Mouse (Mus musculus): ENCODE data around the gene Mtmr1.

The Mtmr1 gene

DNA sequence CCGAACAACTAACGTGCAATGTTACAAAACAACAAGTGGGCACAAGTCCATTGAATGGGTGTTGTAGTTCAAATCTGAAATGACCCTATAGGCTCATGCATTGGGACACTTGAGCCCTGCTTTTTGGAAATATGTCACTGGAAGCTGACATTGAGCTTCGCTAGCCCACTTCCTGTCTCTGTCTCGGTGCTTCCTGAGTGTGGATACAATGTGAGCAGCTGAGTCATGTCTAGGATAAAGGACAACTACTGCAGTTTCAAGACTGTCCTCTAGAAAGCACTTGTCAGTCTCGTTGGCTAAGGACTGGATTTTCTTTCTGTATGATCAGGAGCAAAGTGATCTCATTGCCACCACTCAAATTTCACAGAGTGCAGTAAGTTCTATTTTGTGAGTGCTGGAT is 78.4 kb downstream of the Mtmr1 start:
- DNase-seq (ENCODE audit: low spot score in 2 of 2) = no peak

DNA sequence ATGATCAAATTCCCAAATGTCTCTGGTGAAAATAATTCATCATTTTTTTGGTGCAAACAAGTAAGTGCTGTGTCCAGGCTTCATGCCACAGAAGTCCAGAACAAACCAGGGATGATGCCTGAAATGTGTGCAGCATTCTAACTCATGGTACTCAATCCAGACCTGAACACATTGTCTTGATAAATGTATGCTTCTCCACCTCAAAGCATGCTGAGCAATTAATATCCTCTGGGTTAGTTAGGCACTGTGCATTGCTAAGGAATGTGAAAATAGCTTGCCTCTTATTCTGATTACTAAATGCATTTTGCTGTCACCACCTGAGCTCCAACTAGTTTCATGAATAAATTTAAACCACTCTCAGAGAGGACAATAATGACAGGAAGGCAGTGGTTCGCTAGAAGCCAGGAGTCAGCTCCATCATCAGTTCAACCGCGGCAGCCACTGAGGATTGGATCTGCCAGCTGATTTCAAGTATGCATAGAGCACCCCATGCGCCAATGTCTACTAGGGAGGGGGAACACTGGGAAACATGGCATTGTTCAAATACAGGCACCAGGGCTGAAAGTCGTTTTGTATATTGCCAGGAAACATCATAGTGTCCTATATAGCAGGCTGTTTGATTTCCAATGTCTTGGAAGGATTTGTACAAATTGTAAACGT is 91.6 kb downstream of the Mtmr1 start:
- no peak for DNase-seq (ENCODE audit: low spot score in 2 of 2)

DNA sequence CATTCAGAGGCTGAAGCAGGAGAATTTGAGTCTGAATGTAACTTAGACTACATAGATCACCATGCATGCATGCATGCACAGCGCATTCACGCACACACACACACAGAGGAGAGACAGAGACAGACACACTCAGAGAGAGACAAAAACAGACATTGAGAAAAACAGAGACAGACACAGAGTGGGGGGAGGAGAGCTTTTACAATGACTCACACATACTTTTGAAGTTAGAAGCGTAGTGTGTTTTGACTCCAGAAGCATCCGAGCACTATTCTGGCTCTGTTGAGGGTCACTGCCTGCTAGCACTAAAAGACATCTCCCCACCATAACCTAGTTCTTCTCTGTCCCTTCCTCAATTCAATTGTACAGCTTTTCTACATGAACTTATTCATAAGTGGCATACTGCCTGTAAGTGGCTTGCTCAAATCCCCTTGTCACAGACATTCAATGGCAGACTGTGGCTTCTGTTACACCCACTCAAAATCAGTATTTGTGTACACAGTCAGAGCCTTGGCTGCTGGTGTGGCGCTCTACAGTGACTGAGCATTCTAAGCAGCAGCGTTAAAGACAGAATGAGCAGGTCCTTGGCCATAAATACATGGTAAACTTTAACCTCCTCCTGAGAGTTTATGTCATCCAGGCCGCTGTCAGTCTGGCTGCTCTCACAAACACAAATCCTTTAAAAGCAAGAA is 99.7 kb downstream of the Mtmr1 start:
- DNase-seq (ENCODE audit: low spot score in 2 of 2) = no peak

DNA sequence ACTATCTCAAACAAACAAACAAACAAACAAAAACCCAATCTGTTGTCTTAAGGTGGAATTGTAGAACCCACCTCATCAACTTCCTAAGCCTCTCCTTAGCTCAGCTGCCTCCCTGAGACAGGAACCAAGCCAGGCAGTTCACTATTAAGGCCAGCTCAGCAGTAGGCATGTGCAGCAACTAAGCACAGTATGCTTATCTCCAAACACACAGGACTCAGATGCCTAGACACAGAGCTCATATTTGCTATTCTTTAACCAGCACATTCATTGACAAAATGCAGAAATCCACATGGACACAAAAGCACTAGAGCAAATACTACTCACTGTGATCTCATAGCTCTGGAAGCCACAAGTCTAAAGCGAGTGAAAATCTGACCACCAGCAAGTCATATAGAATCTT is 100.9 kb downstream of the Mtmr1 start:
- DNase-seq (ENCODE audit: low spot score in 2 of 2) = no peak

- DNase-seq (ENCODE audit: low spot score in 2 of 2) = peak; percentile 16 to 34
These were observed 102.9 kb downstream of the Mtmr1 start for GRCm38 (mm10) chrX:71467491-71467890.
